Mouse (Mus musculus) megakaryocyte progenitor cell, adult 5-6 weeks (primary cell): ENCODE measurements at regions not wholly inside any gene's neighbourhood (a gene's known extent, or its start where the extent isn't known, plus 50 kb on each side); places are given as distances from the start of the nearest gene placed in this dataset.

Experiments
- ATAC-seq: replicated peaks from 2 replicates; pipeline ENCODE4 v1.8.0; 2016; ENCODE audit warnings: mild to moderate bottlenecking, moderate TSS enrichment, inconsistent platforms; ENCODE audit not compliant: poor library complexity

GRCm38 (mm10) chr8:89371773-89372132 lies 327.8 kb upstream of the Sall1 start:
- no peak for ATAC-seq

GRCm38 (mm10) chr8:89370816-89371772 lies 327.1 kb upstream of the Sall1 start:
- no peak for ATAC-seq

- no peak for ATAC-seq
Measured at GRCm38 (mm10) chr8:89365430-89365829, 321.5 kb upstream of the Sall1 start.

GRCm38 (mm10) chr8:89358411-89358810 lies 314.4 kb upstream of the Sall1 start:
- ATAC-seq: no peak

GRCm38 (mm10) chr8:89345547-89345946 lies 301.6 kb upstream of the Sall1 start:
- ATAC-seq: no peak

GRCm38 (mm10) chr8:89341686-89342085 lies 297.7 kb upstream of the Sall1 start:
- ATAC-seq: no peak

GRCm38 (mm10) chr8:89335416-89335815 lies 291.5 kb upstream of the Sall1 start:
- ATAC-seq: no peak

- ATAC-seq: no peak
Measured at GRCm38 (mm10) chr8:89325751-89326351, 281.9 kb upstream of the Sall1 start.

- ATAC-seq: no peak
Measured at GRCm38 (mm10) chr8:89325248-89325645, 281.3 kb upstream of the Sall1 start.

GRCm38 (mm10) chr8:89324462-89325247 lies 280.7 kb upstream of the Sall1 start:
- ATAC-seq: no peak

- ATAC-seq: no peak
Measured at GRCm38 (mm10) chr8:89317514-89318289, 273.7 kb upstream of the Sall1 start.

- no peak for ATAC-seq
Measured at GRCm38 (mm10) chr8:89316566-89317175, 272.7 kb upstream of the Sall1 start.

GRCm38 (mm10) chr8:89314907-89315306 lies 270.9 kb upstream of the Sall1 start:
- ATAC-seq: no peak

- ATAC-seq: no peak
Measured at GRCm38 (mm10) chr8:89310696-89311214, 266.8 kb upstream of the Sall1 start.

GRCm38 (mm10) chr8:89309591-89309990 lies 265.6 kb upstream of the Sall1 start:
- ATAC-seq: no peak

- no peak for ATAC-seq
Measured at GRCm38 (mm10) chr8:89308950-89309349, 265.0 kb upstream of the Sall1 start.

GRCm38 (mm10) chr8:89308532-89308931 lies 264.6 kb upstream of the Sall1 start:
- no peak for ATAC-seq

- ATAC-seq: no peak
Measured at GRCm38 (mm10) chr8:89307601-89308000, 263.6 kb upstream of the Sall1 start.

GRCm38 (mm10) chr8:89307085-89307484 lies 263.1 kb upstream of the Sall1 start:
- ATAC-seq: no peak

- no peak for ATAC-seq
Measured at GRCm38 (mm10) chr8:89304116-89304515, 260.2 kb upstream of the Sall1 start.
